Mouse (Mus musculus): ENCODE results near the gene Epha6.

Gene Epha6

DNA sequence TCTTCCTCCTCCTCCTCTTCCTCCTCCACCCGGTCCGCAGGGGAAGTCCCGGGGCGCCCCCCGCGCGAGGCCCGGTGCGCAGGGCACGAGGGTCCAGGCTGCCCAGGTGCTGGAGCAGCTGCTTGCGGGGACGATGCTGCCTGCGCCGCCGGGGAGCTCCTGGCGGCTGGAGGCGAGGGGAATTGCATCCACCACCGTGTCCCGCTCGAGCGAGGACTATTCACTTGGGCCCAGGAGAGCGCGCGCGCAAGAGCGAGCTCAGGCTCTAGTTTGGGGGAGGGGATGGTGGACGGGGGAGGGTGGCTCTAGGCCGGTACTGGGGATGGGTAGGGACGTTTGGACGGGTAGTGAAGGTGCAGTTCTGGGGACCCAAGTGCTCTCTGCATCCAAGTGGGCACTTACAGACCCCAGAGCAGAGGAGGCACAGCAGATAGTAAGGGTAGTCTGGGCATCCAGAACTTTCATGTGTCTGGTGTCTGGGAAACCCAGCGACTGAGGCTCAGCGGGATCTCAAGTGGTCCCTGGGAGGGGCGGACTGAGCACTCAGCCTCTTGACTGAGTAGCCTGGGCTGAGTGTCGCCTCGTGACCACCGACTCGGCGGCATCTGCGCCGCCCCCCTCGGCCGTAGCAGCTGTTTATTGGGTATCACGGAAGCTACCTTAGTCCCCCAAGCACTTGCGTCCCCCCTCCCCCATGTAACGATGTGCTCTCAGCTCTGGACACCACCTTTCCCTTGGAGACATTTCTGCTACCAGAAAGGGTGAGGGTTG, at the start of gene Epha6:
Epha6 (minus strand) TSS at position 471 of the 771 bp plus-strand sequence.
- peak; percentile 8 to 11 for DNase-seq

DNA sequence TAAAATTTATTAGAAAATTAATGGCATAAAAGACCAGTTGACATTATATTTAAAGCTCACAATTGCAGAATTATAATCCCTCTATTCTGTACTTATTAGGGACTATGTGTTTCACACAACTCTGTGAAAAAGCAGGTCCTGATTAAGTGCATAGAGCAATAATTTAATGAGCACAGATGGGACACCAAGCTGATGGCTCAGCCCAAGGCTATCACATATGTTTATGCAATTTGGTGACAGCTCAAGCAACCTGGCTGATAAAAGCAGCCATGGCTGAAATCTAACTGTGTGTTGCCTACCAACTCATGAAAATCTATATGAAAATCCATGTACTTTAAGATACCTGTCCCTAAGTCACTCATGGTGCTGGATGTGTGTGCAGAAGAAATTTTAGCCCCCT, 46.4 kb upstream of the Epha6 start:
- DNase-seq, result peak in 1 of 2 experiments; percentile 3

DNA sequence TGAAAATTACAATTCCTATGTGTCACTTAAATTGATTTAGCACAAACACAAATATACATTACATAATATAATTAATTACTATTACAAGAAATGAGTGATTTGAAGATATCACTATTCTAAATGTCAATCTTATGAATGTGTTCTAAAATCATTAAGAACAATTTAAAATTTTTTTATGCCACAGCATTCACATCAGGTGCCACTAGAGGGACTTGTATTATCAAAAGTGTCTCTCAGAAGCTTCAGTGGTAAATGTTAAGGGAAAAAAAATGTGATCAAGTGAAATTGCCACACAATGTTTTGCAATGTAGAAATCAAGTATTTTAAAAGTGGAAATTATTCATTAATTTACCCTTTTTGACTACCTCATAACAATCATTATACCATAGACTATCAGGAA, 22.8 kb upstream of the Epha6 start:
- DNase-seq, result no peak

DNA sequence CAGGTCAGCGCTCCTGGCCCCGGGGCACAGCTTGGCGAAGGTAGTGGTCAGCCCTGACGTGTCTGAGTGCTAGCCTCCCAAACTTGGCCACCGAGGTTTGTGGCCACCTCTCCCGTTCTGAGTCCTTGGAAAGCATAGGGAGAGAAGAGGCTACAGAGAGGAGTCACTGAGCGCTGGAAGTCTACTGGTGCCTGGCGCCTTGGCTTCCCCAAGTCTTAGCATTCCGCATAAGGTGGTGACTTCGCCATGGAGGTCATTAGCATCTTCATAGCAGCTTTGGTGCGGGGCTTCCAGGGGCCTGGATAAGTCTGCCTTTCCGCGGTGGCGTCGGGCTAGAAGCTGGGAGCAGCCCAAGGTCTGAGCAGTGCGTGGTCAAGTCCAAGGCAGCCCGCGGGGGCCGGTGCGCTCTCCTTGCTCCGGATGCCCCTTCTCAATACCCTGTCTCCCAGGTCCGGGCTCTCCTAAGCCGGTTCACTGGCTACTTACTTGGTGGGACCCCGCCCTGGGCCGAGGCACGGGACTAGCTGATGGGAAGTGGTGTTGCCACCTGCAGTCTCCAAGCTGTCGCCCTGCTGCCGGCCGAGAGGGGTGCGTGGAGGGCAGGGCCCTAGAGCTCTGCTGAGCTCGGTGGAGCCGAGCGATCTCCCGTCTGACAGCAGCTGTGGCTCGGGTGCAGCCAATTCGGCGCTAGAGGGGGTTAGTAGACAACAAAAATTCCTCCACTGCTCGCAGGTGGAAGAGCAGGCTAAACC, 677 bp upstream of the Epha6 start:
- peak; percentile 52 to 64 for DNase-seq

DNA sequence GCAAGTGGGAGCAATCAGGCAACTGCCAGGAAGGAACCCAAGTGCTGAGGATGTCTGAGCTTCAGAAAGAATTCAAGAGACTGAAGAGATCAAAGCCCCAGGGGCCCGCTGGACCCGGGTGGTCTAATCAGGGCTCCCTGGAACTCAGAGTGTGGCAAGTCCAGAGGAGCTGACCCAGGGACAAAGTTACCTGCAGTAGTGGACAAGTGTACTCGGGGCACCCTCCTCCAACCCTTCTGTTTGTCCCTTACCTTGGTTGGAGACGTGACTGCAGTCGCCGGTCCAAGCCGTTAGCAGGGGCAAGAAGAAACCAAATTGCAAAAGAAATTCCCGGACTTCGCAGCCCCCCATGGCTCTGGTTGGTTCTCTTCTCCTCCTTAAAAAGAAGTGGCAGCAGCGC, 718 bp downstream of the Epha6 start:
- peak; percentile 2 to 3 for DNase-seq

DNA sequence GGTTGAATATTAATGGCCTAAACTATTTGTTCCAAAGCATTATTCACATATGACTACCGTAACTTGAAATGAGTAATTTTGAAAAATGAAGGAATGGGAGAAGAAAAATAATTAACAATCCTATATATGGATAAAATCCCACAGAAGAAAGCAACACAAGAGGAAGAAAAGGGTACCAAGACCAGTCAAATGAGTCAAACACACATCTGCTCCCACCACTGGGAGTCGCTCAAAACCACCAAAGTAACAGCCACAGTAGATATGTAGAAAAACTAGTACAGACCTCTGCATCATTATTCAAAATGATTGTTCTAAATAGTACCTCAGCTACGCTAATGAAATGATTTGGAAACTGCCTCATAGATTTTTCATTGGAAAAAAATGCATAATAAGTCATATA, 20.0 kb downstream of the Epha6 start:
- no peak for DNase-seq

DNA sequence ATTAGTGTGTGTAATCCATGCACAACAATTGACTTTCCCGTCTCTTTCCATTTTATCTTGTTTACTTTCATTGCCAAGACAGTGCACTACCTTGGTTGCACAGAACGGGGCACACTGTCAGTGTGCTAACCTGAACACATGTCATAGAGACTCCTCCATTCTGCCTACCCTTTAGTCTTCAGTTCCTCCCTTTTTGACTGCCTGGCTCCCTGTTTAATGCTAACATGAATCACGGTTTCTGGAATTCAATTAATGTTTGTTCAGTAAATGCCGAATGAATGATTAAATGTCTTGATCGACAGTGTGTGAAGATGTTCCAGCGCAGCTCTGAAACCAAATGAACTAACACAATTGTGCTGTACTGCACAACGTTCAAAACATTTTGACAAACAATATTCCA, 20.6 kb downstream of the Epha6 start:
- no peak for DNase-seq

DNA sequence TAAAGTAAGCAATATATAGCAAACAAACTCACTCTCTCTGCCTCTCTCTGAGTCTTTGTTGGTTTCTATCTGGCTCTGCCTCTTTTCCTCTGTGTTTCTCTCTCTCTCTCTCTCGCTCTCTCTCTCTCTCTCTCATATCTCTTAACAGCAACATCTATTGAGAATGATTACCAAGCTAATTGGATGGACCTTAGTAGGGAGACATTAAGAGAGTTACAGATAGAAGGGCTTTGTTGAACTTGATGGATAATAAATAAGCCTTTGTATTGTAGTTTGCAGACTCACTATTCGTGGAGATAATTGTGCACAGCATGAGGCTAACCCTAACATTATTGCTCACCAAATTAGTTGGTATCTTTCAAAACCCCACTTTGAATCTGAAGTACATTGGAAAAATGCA, 34.8 kb downstream of the Epha6 start:
- DNase-seq, result no peak

DNA sequence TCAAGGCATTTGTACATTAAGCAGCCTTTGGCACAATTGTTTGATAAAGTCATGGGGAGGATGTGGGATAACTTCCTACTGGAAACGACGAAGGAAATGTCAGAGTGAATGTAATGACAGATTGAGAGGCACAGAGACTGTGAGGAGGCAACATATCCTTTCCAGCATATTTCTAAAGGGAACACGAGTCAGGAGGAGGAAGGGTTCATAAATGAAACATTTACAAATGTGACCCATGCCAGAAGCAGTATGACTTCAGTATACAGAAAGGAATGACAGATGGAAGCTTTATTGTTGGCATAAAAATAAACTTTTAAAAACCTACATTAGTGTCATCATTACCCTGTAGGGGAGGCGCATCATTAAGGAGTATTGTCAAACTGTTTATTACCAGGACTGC, 60.9 kb downstream of the Epha6 start:
- no peak for DNase-seq

DNA sequence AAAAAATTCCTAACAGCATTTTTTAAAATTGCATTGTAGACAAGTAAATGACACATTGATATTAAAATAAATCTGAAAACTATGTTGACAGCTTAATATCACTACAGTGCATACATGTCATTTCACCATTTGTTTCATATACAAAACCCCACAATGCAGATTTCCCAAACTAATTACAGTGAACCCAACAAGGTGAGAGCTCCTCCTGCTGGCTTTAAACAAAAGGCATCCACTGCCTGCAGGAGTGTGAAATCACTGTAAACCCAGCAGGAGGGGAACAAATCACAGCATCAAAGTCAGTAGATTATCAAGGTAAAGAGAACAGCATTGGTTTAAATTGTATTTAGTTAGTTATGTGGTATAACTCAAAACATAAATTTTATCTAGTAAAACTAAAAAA, 67.1 kb downstream of the Epha6 start:
- peak; percentile 4 to 8 for DNase-seq

DNA sequence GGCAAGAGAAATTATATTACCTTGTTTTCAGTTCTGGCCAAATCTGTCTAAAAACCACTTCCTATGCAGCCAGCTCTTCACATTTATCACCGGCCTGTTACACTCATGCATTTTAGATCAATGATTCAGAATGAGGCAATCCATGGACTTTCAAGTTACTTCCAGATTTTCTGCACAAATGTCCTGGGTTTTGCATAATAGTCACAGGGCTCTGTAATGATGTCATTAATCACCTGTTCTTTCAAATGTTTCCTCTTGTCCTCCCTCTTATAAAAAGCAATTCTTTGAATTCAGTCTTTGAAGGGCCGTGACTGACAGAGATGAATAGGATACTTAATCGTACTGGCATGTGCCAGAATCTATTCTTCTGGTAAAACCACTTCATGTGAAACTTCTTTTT, 95.6 kb downstream of the Epha6 start:
- no peak for DNase-seq

DNA sequence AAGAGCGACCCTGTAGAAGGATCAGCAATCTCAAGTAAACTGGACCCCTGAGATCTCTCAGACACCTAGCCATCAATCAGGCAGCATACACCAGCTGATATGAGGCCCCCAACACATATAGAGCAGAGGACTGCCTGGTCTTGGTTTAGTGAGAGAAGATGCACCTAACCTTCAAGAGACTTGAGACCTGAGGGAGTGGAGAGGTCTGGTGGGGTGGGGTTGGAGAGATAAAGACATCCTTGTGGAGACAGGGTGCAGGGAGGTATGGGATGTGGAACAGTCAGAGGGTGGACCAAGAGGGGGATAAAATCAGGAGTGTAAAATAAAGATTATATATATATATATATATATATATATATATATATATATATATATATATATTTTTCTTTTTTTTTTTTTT, 105.8 kb downstream of the Epha6 start:
- DNase-seq, result no peak

DNA sequence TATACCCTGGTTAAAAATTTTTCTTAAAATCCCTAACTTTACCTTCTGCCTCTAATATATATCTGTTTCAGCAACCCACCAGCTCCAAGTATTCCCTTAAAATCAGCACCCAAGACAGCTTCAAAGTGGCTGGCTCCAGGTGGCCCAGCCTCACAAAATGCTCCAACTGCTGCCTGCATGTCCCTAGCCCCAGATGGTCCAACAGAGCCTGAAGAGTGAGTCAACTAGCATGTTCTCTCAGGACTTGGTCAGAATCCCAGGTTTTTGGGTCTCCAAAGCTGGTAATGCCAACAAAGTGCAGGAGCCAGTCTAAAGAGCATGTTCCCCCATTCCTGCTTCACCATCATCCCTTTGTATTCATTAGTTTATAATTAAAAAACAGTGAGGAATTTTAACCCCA, 129.6 kb downstream of the Epha6 start:
- peak; percentile 2 to 5 for DNase-seq

DNA sequence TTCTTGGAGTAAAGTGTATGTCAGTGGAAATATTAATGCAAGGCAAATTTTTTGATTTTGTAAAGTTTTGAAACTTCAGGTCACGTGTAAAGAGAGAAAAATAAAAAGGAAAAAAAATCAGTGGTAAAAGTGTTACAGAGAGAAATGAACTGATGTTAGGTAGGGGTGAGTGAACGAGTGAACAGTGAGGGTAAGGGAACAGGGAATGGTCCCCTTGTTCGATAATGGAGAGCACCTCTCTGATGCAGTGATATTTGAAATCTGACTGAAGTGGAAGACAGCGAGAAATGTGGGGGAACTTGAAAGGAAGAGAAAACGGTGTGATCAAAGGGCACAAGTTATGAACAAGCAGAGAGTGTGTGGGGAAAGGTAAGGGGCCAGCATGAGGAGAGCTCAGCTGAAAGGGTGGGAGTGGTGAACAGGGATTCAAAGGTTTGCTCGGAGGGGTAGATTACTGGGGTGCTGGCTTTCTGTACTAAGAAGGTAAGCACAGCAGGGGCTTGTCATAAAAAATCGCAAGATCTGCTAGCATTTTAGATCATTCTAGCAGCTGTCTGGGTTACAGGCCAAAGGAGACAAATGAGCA, 137.0 kb downstream of the Epha6 start:
- no peak for DNase-seq

DNA sequence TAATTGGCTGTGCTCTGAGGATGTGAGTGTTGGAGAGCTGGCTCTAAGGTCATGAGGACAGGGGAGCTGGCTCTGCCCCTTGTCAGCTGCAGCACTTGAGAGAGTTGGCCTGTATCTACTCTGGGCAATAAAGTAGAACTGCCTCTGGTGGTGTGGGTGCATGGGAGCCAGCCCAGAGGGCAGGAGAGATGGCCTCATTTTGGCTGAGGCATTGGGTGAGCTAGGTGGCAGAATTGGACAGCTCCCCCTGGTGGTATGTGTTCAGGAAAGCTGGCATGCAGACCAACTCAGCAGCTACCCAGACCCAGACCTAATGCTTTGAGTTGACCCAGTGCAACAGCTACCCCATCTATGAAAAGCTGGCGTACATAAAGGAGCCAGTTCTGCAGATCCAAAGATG, 170.0 kb downstream of the Epha6 start:
- no peak for DNase-seq

DNA sequence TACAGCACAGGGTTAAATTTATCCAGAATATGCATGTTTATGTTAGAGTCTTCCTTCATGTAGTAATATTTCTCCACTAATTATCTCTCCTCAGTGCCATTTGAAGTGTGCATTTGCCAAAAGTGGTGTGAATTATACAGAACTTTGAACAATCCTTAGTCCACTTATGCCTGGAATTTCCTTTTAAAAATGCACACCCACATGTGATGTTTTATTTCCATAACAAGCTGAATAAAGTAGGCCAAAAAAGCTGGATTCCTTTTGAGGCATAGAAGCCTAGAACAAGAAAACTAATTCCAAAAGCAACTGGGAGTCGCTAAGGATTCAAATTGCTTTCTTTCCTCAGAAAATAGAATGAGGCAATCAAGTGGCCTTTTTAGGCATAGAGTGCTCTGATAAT, 171.1 kb downstream of the Epha6 start:
- no peak for DNase-seq

DNA sequence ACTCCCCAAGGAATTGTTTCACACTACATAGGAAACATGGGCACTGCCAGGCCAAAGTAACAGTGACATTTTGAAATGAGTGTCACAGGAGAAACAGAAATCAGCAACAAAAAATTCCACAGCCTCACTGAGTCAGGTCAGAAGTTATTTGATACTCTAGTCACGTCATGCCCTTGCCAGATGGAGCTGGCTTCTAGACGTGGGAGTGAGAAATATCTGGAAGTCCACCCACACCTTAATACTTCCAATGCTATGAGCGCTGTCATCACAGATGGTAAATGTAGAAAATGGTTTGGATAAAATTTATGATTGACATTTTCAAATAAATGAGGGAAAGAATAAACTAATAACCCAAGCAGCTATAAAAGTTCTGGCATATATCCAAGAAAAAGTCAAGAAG, 210.0 kb downstream of the Epha6 start:
- no peak for DNase-seq

DNA sequence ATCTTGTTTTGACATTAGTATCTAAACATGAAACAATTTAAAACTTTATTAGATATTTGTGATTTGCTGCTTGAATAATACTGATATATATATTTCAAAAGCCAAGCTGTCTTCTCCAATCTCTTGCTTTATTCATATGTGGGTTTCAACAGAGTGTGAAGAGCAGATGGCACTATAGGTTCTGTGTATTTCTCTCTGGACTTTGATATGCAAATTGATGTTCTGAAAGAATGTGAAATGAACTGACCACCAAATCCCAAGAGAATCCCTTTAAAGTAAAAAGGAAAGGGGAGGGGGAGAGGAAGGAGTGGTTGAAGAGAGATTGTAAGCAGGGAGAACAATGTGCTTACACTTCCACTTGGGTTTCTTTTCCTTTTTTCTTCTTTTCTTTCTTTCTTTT, 212.4 kb downstream of the Epha6 start:
- DNase-seq, result no peak

DNA sequence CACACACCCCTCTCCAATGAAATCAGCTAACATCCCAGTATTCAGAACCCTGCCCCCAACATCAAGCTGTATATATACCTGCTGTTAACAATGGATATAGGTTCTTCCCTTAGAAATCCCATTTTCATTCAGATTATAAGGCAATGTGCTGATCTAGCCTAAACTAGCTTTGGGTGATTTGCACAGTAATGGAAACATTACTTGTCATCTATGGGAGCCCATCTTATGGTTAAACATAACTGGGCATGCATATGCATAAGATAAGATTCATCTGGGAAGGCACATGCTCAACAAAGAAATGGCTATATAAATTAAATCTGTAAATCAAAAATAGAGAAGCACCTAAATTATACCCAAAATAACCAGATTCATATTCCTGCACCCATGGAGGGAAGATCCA, 230.2 kb downstream of the Epha6 start:
- DNase-seq, result no peak

DNA sequence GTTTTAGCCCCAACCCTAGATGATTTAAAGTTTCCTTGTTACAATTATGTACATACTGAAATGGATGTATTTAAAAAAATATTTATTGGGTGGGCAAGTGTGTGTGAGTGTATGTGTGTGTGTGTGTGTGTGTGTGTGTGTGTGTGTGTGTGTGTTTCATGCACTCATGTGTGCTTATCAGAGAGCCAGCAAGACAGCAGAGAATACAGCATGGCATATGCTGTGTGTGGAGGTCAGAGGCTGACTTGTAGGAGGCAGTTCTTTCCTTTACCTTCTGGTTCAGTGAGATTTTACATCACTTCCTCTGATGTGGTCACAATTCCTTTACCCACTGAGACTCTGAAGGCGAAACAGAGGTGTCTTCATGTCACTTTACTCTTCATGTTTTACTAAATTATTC, 321.4 kb downstream of the Epha6 start:
- DNase-seq, result no peak

DNA sequence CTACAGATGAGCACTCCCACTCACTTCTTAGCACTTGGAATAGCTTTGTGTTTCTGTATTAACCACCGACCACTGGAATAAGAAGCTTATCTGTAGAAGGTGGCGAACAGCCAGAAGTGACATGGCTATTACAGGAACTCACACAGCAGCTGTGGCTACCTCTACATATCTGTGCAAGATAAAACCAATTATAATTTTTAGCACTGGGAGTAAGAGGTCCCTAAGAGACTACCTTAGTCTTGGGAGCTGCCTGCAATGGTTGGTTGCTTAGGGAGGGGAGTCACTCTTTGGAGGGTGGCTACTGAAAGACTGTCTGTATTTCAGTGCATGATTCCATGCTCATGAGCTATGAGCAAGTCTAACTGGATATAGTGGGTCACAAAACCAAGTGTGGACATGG, 331.2 kb downstream of the Epha6 start:
- DNase-seq, result no peak

DNA sequence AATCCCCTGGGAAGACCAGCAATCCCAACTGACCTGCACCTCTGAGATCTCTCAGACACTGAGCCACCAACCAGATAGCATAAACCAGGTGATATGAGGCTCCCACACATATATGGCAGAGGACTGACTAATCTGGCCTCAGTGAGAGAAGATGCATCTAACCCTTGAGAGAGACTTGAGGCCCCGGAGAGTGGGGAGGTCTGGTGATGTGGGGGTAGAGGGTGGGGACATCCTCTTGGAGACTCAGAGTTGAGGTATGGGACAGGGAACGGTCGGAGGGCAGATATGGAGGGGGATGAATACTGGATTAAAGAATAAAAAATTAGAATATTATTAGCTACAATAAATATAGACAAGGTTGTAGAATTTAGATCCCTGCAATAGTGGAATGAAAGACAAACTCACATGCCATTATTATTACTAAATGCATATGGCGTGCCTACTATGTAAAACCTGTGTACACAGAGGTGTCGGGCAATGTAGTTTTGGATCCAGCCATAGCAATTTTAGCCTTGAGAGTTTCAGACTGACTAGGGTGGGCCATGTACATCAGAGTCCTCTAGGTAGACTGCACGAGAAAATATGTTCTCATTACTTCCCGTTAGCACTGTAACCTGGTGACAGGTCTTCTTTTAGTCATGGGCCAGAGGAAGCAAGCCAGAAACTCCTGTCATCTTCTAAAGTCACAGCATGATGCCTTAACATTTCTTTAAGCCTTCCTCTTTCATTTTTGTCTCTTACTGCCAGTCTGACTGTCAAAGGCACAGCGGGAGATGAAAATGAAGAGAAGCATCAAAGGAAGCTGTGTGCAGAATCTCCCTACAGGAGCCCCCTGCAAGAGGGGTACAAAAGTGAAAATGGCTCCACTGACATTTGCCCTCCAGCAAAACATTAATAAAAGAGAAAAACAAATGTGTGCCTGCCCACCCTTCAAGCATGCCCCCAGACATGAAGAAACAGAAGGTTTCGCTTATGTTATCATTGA, 338.7 kb downstream of the Epha6 start:
- DNase-seq, result no peak
